Mouse (Mus musculus): ENCODE measurements around the gene Cdkn2a.

Cdkn2a gene

GRCm38 (mm10) chr4:89294486-89295440 lies at the start of gene Cdkn2a:
Gene Cdkn2a, minus strand, starts transcription at chr4:89294653.
- DNase-seq (ENCODE audit: low spot score in 2 of 2) = peak; percentile 41 to 42

- no peak for DNase-seq (ENCODE audit: low spot score in 2 of 2)
Measured at GRCm38 (mm10) chr4:89313461-89313860, 19.0 kb upstream of the Cdkn2a start.

GRCm38 (mm10) chr4:89310491-89311254 lies 16.2 kb upstream of the Cdkn2a start, which contains the start of gene Cdkn2b:
Gene Cdkn2b, minus strand, starts transcription at chr4:89311039.
- DNase-seq (ENCODE audit: low spot score in 2 of 2) = peak; percentile 96

- no peak for DNase-seq (ENCODE audit: low spot score in 2 of 2)
Measured at GRCm38 (mm10) chr4:89309996-89310395, 15.5 kb upstream of the Cdkn2a start.

- no peak for DNase-seq (ENCODE audit: low spot score in 2 of 2)
Measured at GRCm38 (mm10) chr4:89308001-89308400, 13.5 kb upstream of the Cdkn2a start.

- no peak for DNase-seq (ENCODE audit: low spot score in 2 of 2)
Measured at GRCm38 (mm10) chr4:89306798-89307365, 12.4 kb upstream of the Cdkn2a start.

- no peak for DNase-seq (ENCODE audit: low spot score in 2 of 2)
Measured at GRCm38 (mm10) chr4:89305691-89306090, 11.2 kb upstream of the Cdkn2a start.

- DNase-seq (ENCODE audit: low spot score in 2 of 2) = no peak
Measured at GRCm38 (mm10) chr4:89303281-89303995, 9.0 kb upstream of the Cdkn2a start.

GRCm38 (mm10) chr4:89302129-89302528 lies 7.7 kb upstream of the Cdkn2a start:
- DNase-seq (ENCODE audit: low spot score in 2 of 2) = no peak

- no peak for DNase-seq (ENCODE audit: low spot score in 2 of 2)
Measured at GRCm38 (mm10) chr4:89299721-89300120, 5.3 kb upstream of the Cdkn2a start.

- no peak for DNase-seq (ENCODE audit: low spot score in 2 of 2)
Measured at GRCm38 (mm10) chr4:89295441-89296220, 1.2 kb upstream of the Cdkn2a start.

GRCm38 (mm10) chr4:89294091-89294485 lies 365 bp downstream of the Cdkn2a start:
- no peak for DNase-seq (ENCODE audit: low spot score in 2 of 2)

GRCm38 (mm10) chr4:89293516-89293915 lies 937 bp downstream of the Cdkn2a start:
- DNase-seq (ENCODE audit: low spot score in 2 of 2) = no peak

GRCm38 (mm10) chr4:89289028-89289427 lies 5.4 kb downstream of the Cdkn2a start:
- DNase-seq (ENCODE audit: low spot score in 2 of 2) = no peak

GRCm38 (mm10) chr4:89286566-89286965 lies 7.9 kb downstream of the Cdkn2a start:
- DNase-seq (ENCODE audit: low spot score in 2 of 2) = no peak

- DNase-seq (ENCODE audit: low spot score in 2 of 2) = no peak
Measured at GRCm38 (mm10) chr4:89285688-89286087, 8.8 kb downstream of the Cdkn2a start.

- no peak for DNase-seq (ENCODE audit: low spot score in 2 of 2)
Measured at GRCm38 (mm10) chr4:89282661-89283060, 11.8 kb downstream of the Cdkn2a start.

GRCm38 (mm10) chr4:89282036-89282566 lies 12.4 kb downstream of the Cdkn2a start:
- no peak for DNase-seq (ENCODE audit: low spot score in 2 of 2)

- DNase-seq (ENCODE audit: low spot score in 2 of 2) = no peak
Measured at GRCm38 (mm10) chr4:89281236-89281635, 13.2 kb downstream of the Cdkn2a start.

- no peak for DNase-seq (ENCODE audit: low spot score in 2 of 2)
Measured at GRCm38 (mm10) chr4:89279641-89280040, 14.8 kb downstream of the Cdkn2a start.

Measured in urinary bladder, postnatal 36 days (tissue).